Mouse (Mus musculus) B cell, adult 2 months (primary cell): ENCODE data around the gene Atp1a2.

Source experiments
- DNase-seq, 2 experiments: peaks; one replicate each; pipeline ENCODE4 v3.0.0; 2022

Gene Atp1a2

GRCm38 (mm10) chr1:172297611-172298537, at the start of gene Atp1a2:
TSS of gene Atp1a2 (minus strand) at chr1:172298064.
- no peak for DNase-seq

- DNase-seq: no peak
Measured at GRCm38 (mm10) chr1:172347382-172347781, 49.5 kb upstream of the Atp1a2 start.

- no peak for DNase-seq
Measured at GRCm38 (mm10) chr1:172346707-172347106, 48.8 kb upstream of the Atp1a2 start.

GRCm38 (mm10) chr1:172344820-172345219, 47.0 kb upstream of the Atp1a2 start:
- no peak for DNase-seq

GRCm38 (mm10) chr1:172343914-172344313, 46.0 kb upstream of the Atp1a2 start:
- no peak for DNase-seq

GRCm38 (mm10) chr1:172342729-172343128, 44.9 kb upstream of the Atp1a2 start:
- DNase-seq: no peak

- no peak for DNase-seq
Measured at GRCm38 (mm10) chr1:172341386-172341785, 43.5 kb upstream of the Atp1a2 start.

- DNase-seq: peak; percentile 69 to 70
Measured at GRCm38 (mm10) chr1:172340729-172341321, 43.0 kb upstream of the Atp1a2 start, which contains the start of gene Kcnj10. TSS of gene Kcnj10 (plus strand) at chr1:172341210.

- DNase-seq: no peak
Measured at GRCm38 (mm10) chr1:172337411-172338185, 39.7 kb upstream of the Atp1a2 start.

- DNase-seq: no peak
Measured at GRCm38 (mm10) chr1:172335804-172336203, 37.9 kb upstream of the Atp1a2 start.

GRCm38 (mm10) chr1:172333512-172333911, 35.6 kb upstream of the Atp1a2 start:
- no peak for DNase-seq

- DNase-seq: no peak
Measured at GRCm38 (mm10) chr1:172332925-172333324, 35.1 kb upstream of the Atp1a2 start.

GRCm38 (mm10) chr1:172331422-172331947, 33.6 kb upstream of the Atp1a2 start:
- no peak for DNase-seq

- no peak for DNase-seq
Measured at GRCm38 (mm10) chr1:172329616-172330015, 31.8 kb upstream of the Atp1a2 start.

- no peak for DNase-seq
Measured at GRCm38 (mm10) chr1:172329131-172329530, 31.3 kb upstream of the Atp1a2 start, which contains the start of gene Kcnj9. TSS of gene Kcnj9 (minus strand) at chr1:172329318.

GRCm38 (mm10) chr1:172328461-172328860, 30.6 kb upstream of the Atp1a2 start:
- DNase-seq: no peak

- DNase-seq: no peak
Measured at GRCm38 (mm10) chr1:172328041-172328440, 30.2 kb upstream of the Atp1a2 start.

GRCm38 (mm10) chr1:172327206-172328001, 29.5 kb upstream of the Atp1a2 start:
- DNase-seq: no peak

- no peak for DNase-seq
Measured at GRCm38 (mm10) chr1:172326684-172327083, 28.8 kb upstream of the Atp1a2 start.

GRCm38 (mm10) chr1:172325680-172326535, 28.0 kb upstream of the Atp1a2 start:
- peak; percentile 80 for DNase-seq

GRCm38 (mm10) chr1:172324725-172325124, 26.9 kb upstream of the Atp1a2 start:
- peak; percentile 79 to 80 for DNase-seq
